In genomic region chr19:43832425-43833069, GRCm38 (mm10) we compare ENCODE assay signal across 8 mouse cellular contexts. TPM values are rescaled to one million over a fixed set of nuclear protein-coding genes. Genes with fewer than 3 reads are reported as not detected.
DNase-seq lines count a peak whose midpoint lies in the region; ATAC-seq and TF ChIP-seq lines count a peak whose summit lies in the region.

No protein-coding gene starts in this region.

- no peak overlapping the region for H3K4me3 ChIP-seq in intestine, embryonic 14.5 days (ENCODE audit: low read depth, low read length)
- H3K4me3 ChIP-seq in intestine, embryonic 16.5 days (ENCODE audit: low read length), result no peak overlapping the region
- no peak overlapping the region for H3K4me3 ChIP-seq in cerebellum, adult 2 months (replicated peaks; ENCODE audit: insufficient read depth, low read depth, low read length)
- H3K4me3 ChIP-seq in midbrain, embryonic 15.5 days, result no peak overlapping the region
- no peak overlapping the region for H3K4me3 ChIP-seq in spleen, adult 2 months (ENCODE audit: extremely low read depth, insufficient read depth, insufficient read length)

- H3K36me3 ChIP-seq in intestine, embryonic 14.5 days (ENCODE audit: control insufficient read depth, insufficient read depth, low read length), result no peaks in the 10 kb centered on the region
- H3K36me3 ChIP-seq in intestine, embryonic 16.5 days (ENCODE audit: control insufficient read depth, insufficient read depth, low read length), result no peaks in the 10 kb centered on the region
- H3K36me3 ChIP-seq in midbrain, embryonic 15.5 days (replicated peaks), result no peaks in the 10 kb centered on the region
- no peaks in the 10 kb centered on the region for H3K36me3 ChIP-seq in spleen, adult 2 months (ENCODE audit: control insufficient read depth, insufficient read depth, low read length)

- H3K27me3 ChIP-seq in intestine, embryonic 14.5 days (replicated peaks; ENCODE audit: control insufficient read depth, insufficient read depth, low read length), result no peaks in the 10 kb centered on the region
- H3K27me3 ChIP-seq in intestine, embryonic 16.5 days (replicated peaks; ENCODE audit: control insufficient read depth, insufficient read depth, low read length), result no peaks in the 10 kb centered on the region
- H3K27me3 ChIP-seq in cerebellum, adult 2 months (ENCODE audit: control insufficient read depth, insufficient read depth, low read length), result no peaks in the 10 kb centered on the region
- H3K27me3 ChIP-seq in midbrain, embryonic 15.5 days (replicated peaks), result no peaks in the 10 kb centered on the region; the same call in 1 of the 2 replicates
- no peaks in the 10 kb centered on the region for H3K27me3 ChIP-seq in spleen, adult 2 months (ENCODE audit: control insufficient read depth, insufficient read depth, low read length)

- H3K9ac ChIP-seq in intestine, embryonic 14.5 days (ENCODE audit: low read length), result no peak overlapping the region
- H3K9ac ChIP-seq in intestine, embryonic 16.5 days (ENCODE audit: low read depth, low read length), result no peak overlapping the region
- H3K9ac ChIP-seq in midbrain, embryonic 15.5 days, result no peak overlapping the region

- TF ChIP-seq POLR2A in cerebellum, adult 2 months (IDR thresholded peaks at IDR 0.05; ENCODE audit: borderline replicate concordance, insufficient read depth, low read length), result no peak
- TF ChIP-seq POLR2A in spleen, adult 2 months (IDR thresholded peaks at IDR 0.05; ENCODE audit: low read depth, low read length), result no peak

- no peaks in the 10 kb centered on the region for H3K9me3 ChIP-seq in intestine, embryonic 14.5 days (ENCODE audit: control insufficient read depth, low read length)
- no peaks in the 10 kb centered on the region for H3K9me3 ChIP-seq in intestine, embryonic 16.5 days (ENCODE audit: control insufficient read depth, low read length)
- no peaks in the 10 kb centered on the region for H3K9me3 ChIP-seq in midbrain, embryonic 15.5 days

- peak; percentile 93 for TF ChIP-seq CTCF in cerebellum, adult 2 months (IDR thresholded peaks at IDR 0.05; ENCODE audit: borderline replicate concordance, insufficient read depth, low read depth, low read length)
- TF ChIP-seq CTCF in spleen, adult 2 months (IDR thresholded peaks at IDR 0.05; ENCODE audit: extremely low read depth, insufficient read depth, insufficient read length, insufficient replicate concordance), result peak; percentile 81; the same call in 1 of the 2 replicates

- WGBS in intestine, embryonic 14.5 days, result 34% methylated on average over 21 of the region's 21 CpGs
- 35% methylated on average over 21 of the region's 21 CpGs for WGBS in intestine, embryonic 16.5 days
- 21% methylated on average over 21 of the region's 21 CpGs for WGBS in cerebellum, adult 2 months
- 29% methylated on average over 21 of the region's 21 CpGs for WGBS in midbrain, embryonic 15.5 days
- 33% methylated on average over 21 of the region's 21 CpGs for WGBS in spleen, adult 2 months

- no peak overlapping the region for H3K27ac ChIP-seq in intestine, embryonic 14.5 days (ENCODE audit: low read depth)
- H3K27ac ChIP-seq in intestine, embryonic 16.5 days (ENCODE audit: low read length), result no peak overlapping the region
- H3K27ac ChIP-seq in cerebellum, adult 2 months (ENCODE audit: insufficient read depth, low read length), result no peak overlapping the region
- no peak overlapping the region for H3K27ac ChIP-seq in midbrain, embryonic 15.5 days
- no peak overlapping the region for H3K27ac ChIP-seq in spleen, adult 2 months (ENCODE audit: insufficient read depth, low read length)

- intact Hi-C loops in left cerebral cortex, postnatal 36 days (cut with DNase I), result loop anchor here (1.0 kb wide), 1 partner anchor 128 kb away; no protein-coding TSS in a partner anchor

- no peak overlapping the region for H3K4me2 ChIP-seq in intestine, embryonic 14.5 days (ENCODE audit: low read length)
- no peak overlapping the region for H3K4me2 ChIP-seq in intestine, embryonic 16.5 days (ENCODE audit: low read depth, low read length)
- 0 out of 2 replicates have a peak overlapping the region, but pooled peaks have one; percentile 23 for H3K4me2 ChIP-seq in midbrain, embryonic 15.5 days

- no peaks in the 10 kb centered on the region for H3K4me1 ChIP-seq in intestine, embryonic 14.5 days (replicated peaks; ENCODE audit: control insufficient read depth, insufficient read depth, low read length)
- H3K4me1 ChIP-seq in intestine, embryonic 16.5 days (ENCODE audit: control insufficient read depth, insufficient read depth, low read length), result no peaks in the 10 kb centered on the region
- no peaks in the 10 kb centered on the region for H3K4me1 ChIP-seq in cerebellum, adult 2 months (ENCODE audit: control insufficient read depth, insufficient read depth, low read length)
- H3K4me1 ChIP-seq in midbrain, embryonic 15.5 days, result no peaks in the 10 kb centered on the region
- H3K4me1 ChIP-seq in spleen, adult 2 months (ENCODE audit: control insufficient read depth, insufficient read depth, insufficient read length), result no peaks in the 10 kb centered on the region

- peak; percentile 87 for DNase-seq in intestine, embryonic 14.5 days (ENCODE audit: low spot score)
- peak; percentile 57 to 72 for DNase-seq in cerebellum, adult 2 months
- DNase-seq in frontal cortex, postnatal 14 days (ENCODE audit: low spot score in 2 of 2), result peak; percentile 44 to 72
- DNase-seq in induced T-regulatory cell, adult 2 months (ENCODE audit: low read depth), result peak; percentile 83
- peak; percentile 29 to 56 for DNase-seq in left cerebral cortex, postnatal 36 days (ENCODE audit: low spot score in 2 of 2)
- DNase-seq in spleen, adult 2 months (ENCODE audit: low read depth in 1 of 2, low spot score in 2 of 2), result peak; percentile 34 to 55

- ATAC-seq in intestine, embryonic 14.5 days (replicated peaks; ENCODE audit: low FRiP score, low TSS enrichment, low read depth), result no peak
- ATAC-seq in intestine, embryonic 16.5 days, result no peak
- no peak for ATAC-seq in midbrain, embryonic 15.5 days (replicated peaks)

RNA-seq across cellular contexts. Expression of gene Abcc2, which starts 50.6 kb away (rescaled TPM):
- polyA plus RNA-seq in intestine, embryonic 14.5 days (2014; fragmentation: Nextera tagmentation; extraction: Ambion mirVana), result 3.8 and 5.3 TPM in 2 replicates
- polyA plus RNA-seq in intestine, embryonic 16.5 days (2015; fragmentation: Nextera tagmentation; extraction: Ambion mirVana), result 24.1 and 31.4 TPM in 2 replicates
- 0.05 and 0.19 TPM in 2 replicates for polyA plus RNA-seq in cerebellum, adult 2 months (2012; rRNA removed)
- total RNA-seq in left cerebral cortex, postnatal 36 days (2021), result not detected
- polyA plus RNA-seq in midbrain, embryonic 15.5 days (2015; fragmentation: Nextera tagmentation; extraction: Ambion mirVana), result 0.04 and 0.06 TPM in 2 replicates
- polyA plus RNA-seq in spleen, adult 2 months (2012; rRNA removed), result 0.14 and 0.21 TPM in 2 replicates
